Mouse (Mus musculus): Measurements from ENCODE around the gene Map3k7.

Gene Map3k7

GRCm38 (mm10) chr4:31963354-31964193, at the start of gene Map3k7:
Gene Map3k7 (plus strand): TSS chr4:31964097.
- CTCF ChIA-PET: no interaction called here

GRCm38 (mm10) chr4:31915114-31915513, 48.8 kb upstream of the Map3k7 start:
- CTCF ChIA-PET: no interaction called here

GRCm38 (mm10) chr4:31918717-31919116, 45.2 kb upstream of the Map3k7 start:
- CTCF ChIA-PET: no interaction called here

GRCm38 (mm10) chr4:31922215-31922614, 41.7 kb upstream of the Map3k7 start:
- CTCF ChIA-PET: no interaction called here

GRCm38 (mm10) chr4:31923437-31923836, 40.5 kb upstream of the Map3k7 start:
- CTCF ChIA-PET: no interaction called here

- CTCF ChIA-PET: no interaction called here
Observed at GRCm38 (mm10) chr4:31924301-31925185, 39.4 kb upstream of the Map3k7 start.

GRCm38 (mm10) chr4:31933171-31933570, 30.7 kb upstream of the Map3k7 start:
- CTCF ChIA-PET: no interaction called here

- CTCF ChIA-PET: no interaction called here
Observed at GRCm38 (mm10) chr4:31935831-31936306, 28.0 kb upstream of the Map3k7 start.

GRCm38 (mm10) chr4:31936358-31936757, 27.5 kb upstream of the Map3k7 start:
- CTCF ChIA-PET: no interaction called here

GRCm38 (mm10) chr4:31936911-31937375, 27.0 kb upstream of the Map3k7 start:
- CTCF ChIA-PET: no interaction called here

GRCm38 (mm10) chr4:31937376-31938281, 26.3 kb upstream of the Map3k7 start:
- CTCF ChIA-PET: interaction anchor here (0.6 kb wide), 1 partner anchor 1556 kb away, joined by 5 read pairs; no protein-coding TSS in a partner anchor

GRCm38 (mm10) chr4:31938416-31939106, 25.3 kb upstream of the Map3k7 start:
- CTCF ChIA-PET: interaction anchor here (0.6 kb wide), 1 partner anchor 1556 kb away, joined by 5 read pairs; no protein-coding TSS in a partner anchor

GRCm38 (mm10) chr4:31941616-31942015, 22.3 kb upstream of the Map3k7 start:
- CTCF ChIA-PET: no interaction called here

GRCm38 (mm10) chr4:31943045-31943444, 20.9 kb upstream of the Map3k7 start:
- CTCF ChIA-PET: no interaction called here

- CTCF ChIA-PET: no interaction called here
Observed at GRCm38 (mm10) chr4:31964194-31964875, 438 bp downstream of the Map3k7 start.

- CTCF ChIA-PET: interaction anchor here (0.6 to 0.7 kb wide), 3 partner anchors 12 to 408 kb away, joined by 5 to 8 read pairs (median 6); no protein-coding TSS in a partner anchor
Observed at GRCm38 (mm10) chr4:31965208-31965607, 1.3 kb downstream of the Map3k7 start.

- CTCF ChIA-PET: interaction anchor here (0.6 to 0.9 kb wide), 2 partner anchors 83 to 270 kb away, joined by 3 read pairs; no protein-coding TSS in a partner anchor
Observed at GRCm38 (mm10) chr4:31971437-31971836, 7.5 kb downstream of the Map3k7 start.

GRCm38 (mm10) chr4:31972181-31972580, 8.3 kb downstream of the Map3k7 start:
- CTCF ChIA-PET: interaction anchor here (0.6 kb wide), 1 partner anchor 311 kb away, joined by 6 read pairs; no protein-coding TSS in a partner anchor

- CTCF ChIA-PET: no interaction called here
Observed at GRCm38 (mm10) chr4:31975260-31975950, 11.5 kb downstream of the Map3k7 start.
